In genomic region chr14:26881700-26882099, GRCm38 (mm10) we compare ENCODE assay signal across 29 mouse cellular contexts. TPM values are rescaled to one million over a fixed set of nuclear protein-coding genes. Genes with fewer than 3 reads are reported as not detected.
DNase-seq lines count a peak whose midpoint lies in the region; ATAC-seq lines count a peak whose summit lies in the region.
"Had no signal": no experiment of that assay in that cellular context is flagged by ENCODE, and none has a peak within 500 bp of the region (broad histone marks: within the 10 kb centered on the region; RNA-seq: fewer than 3 reads in every experiment).

No protein-coding gene starts in this region.

- H3K4me2 ChIP-seq in heart, embryonic 11.5 days, result no peak overlapping the region
- no peak overlapping the region for H3K4me2 ChIP-seq in kidney, embryonic 16.5 days (replicated peaks; ENCODE audit: low read depth, low read length)
- H3K4me2 ChIP-seq: embryonic facial prominence, embryonic 13.5 days; embryonic facial prominence, embryonic 15.5 days; forebrain, embryonic 12.5 days had no signal

- 77% methylated on average over 5 of the region's 5 CpGs for WGBS in heart, embryonic 11.5 days (ENCODE audit: insufficient replicate concordance)
- 92% methylated on average over 5 of the region's 5 CpGs for WGBS in kidney, embryonic 16.5 days

- H3K4me3 ChIP-seq in heart, embryonic 11.5 days (ENCODE audit: low read depth, low read length), result no peak overlapping the region
- H3K4me3 ChIP-seq in kidney, embryonic 16.5 days (ENCODE audit: low read length), result no peak overlapping the region
- H3K4me3 ChIP-seq: embryonic facial prominence, embryonic 13.5 days; embryonic facial prominence, embryonic 15.5 days; erythroblast, embryonic 14.5 days; forebrain, embryonic 10.5 days; forebrain, embryonic 12.5 days had no signal

- no peak overlapping the region for H3K9ac ChIP-seq in heart, embryonic 11.5 days (ENCODE audit: low read depth, low read length)
- no peak overlapping the region for H3K9ac ChIP-seq in kidney, embryonic 16.5 days (replicated peaks; ENCODE audit: low read length)
- H3K9ac ChIP-seq: embryonic facial prominence, embryonic 13.5 days; embryonic facial prominence, embryonic 15.5 days; forebrain, embryonic 12.5 days had no signal

- no peaks in the 10 kb centered on the region for H3K36me3 ChIP-seq in heart, embryonic 11.5 days (ENCODE audit: control insufficient read depth, insufficient read depth, low read length)
- H3K36me3 ChIP-seq in kidney, embryonic 16.5 days (ENCODE audit: insufficient read depth, low read length), result no peaks in the 10 kb centered on the region
- H3K36me3 ChIP-seq: embryonic facial prominence, embryonic 13.5 days; embryonic facial prominence, embryonic 15.5 days; forebrain, embryonic 10.5 days; forebrain, embryonic 12.5 days; G1E had no signal

- no peaks in the 10 kb centered on the region for H3K27me3 ChIP-seq in heart, embryonic 11.5 days (ENCODE audit: control insufficient read depth, insufficient read depth, low read length)
- no peaks in the 10 kb centered on the region for H3K27me3 ChIP-seq in kidney, embryonic 16.5 days (ENCODE audit: insufficient read depth, low read length)
- H3K27me3 ChIP-seq: CH12.LX; embryonic facial prominence, embryonic 13.5 days; embryonic facial prominence, embryonic 15.5 days; forebrain, embryonic 12.5 days had no signal

- DNase-seq in heart, adult 11 months, result peak; percentile 51
- no peak for DNase-seq in ovary, postnatal 14 days (ENCODE audit: low spot score)
- DNase-seq: adrenal gland, adult 2 months; adrenal gland, postnatal 10 days; adrenal gland, postnatal 25 days; B cell, adult 2 months; cerebellum, adult 11 months; cerebellum, adult 18-20 months; cerebellum, adult 8-10 months; cerebellum, adult 9-11 months; cerebellum, postnatal 14 days; cerebellum, postnatal 36 days; embryo, embryonic 11 days had no signal

- no peak overlapping the region for H3K27ac ChIP-seq in heart, embryonic 11.5 days (ENCODE audit: low read depth, low read length)
- no peak overlapping the region for H3K27ac ChIP-seq in kidney, embryonic 16.5 days (ENCODE audit: low read length)
- H3K27ac ChIP-seq: embryonic facial prominence, embryonic 13.5 days; embryonic facial prominence, embryonic 15.5 days; forebrain, embryonic 10.5 days; forebrain, embryonic 12.5 days had no signal

- no peaks in the 10 kb centered on the region for H3K4me1 ChIP-seq in heart, embryonic 11.5 days (ENCODE audit: control insufficient read depth, insufficient read depth, low read length)
- H3K4me1 ChIP-seq in kidney, embryonic 16.5 days (ENCODE audit: insufficient read depth, low read length), result no peaks in the 10 kb centered on the region
- H3K4me1 ChIP-seq: embryonic facial prominence, embryonic 13.5 days; embryonic facial prominence, embryonic 15.5 days; forebrain, embryonic 10.5 days; forebrain, embryonic 12.5 days had no signal

- ATAC-seq in heart, embryonic 11.5 days (replicated peaks; ENCODE audit: insufficient number of reproducible peaks, low FRiP score, low TSS enrichment), result no peak
- ATAC-seq in megakaryocyte-erythroid progenitor cell, adult 5-6 weeks (replicated peaks; ENCODE audit: low FRiP score, low TSS enrichment, poor library complexity, severe bottlenecking), result peak; percentile 88
- no peak for ATAC-seq in kidney, embryonic 16.5 days (ENCODE audit: low FRiP score, low TSS enrichment)
- ATAC-seq: CD4-positive, CD25-positive, alpha-beta regulatory T cell, adult 4 months; forebrain, embryonic 14.5 days; forebrain, embryonic 16.5 days had no signal

- H3K9me3 ChIP-seq in heart, embryonic 11.5 days (replicated peaks; ENCODE audit: control insufficient read depth, low read length), result no peaks in the 10 kb centered on the region
- no peaks in the 10 kb centered on the region for H3K9me3 ChIP-seq in kidney, embryonic 16.5 days (ENCODE audit: low read length)
- H3K9me3 ChIP-seq: embryonic facial prominence, embryonic 13.5 days; embryonic facial prominence, embryonic 15.5 days; forebrain, embryonic 10.5 days; forebrain, embryonic 12.5 days; G1E had no signal

RNA-seq across cellular contexts. Expression of gene Asb14, which starts 12.7 kb away (rescaled TPM):
- polyA plus RNA-seq in heart, embryonic 11.5 days (2014; fragmentation: Nextera tagmentation; extraction: Ambion mirVana), result 0.29 and 1.2 TPM in 2 replicates
- 0.85 TPM in 1 of 2 replicates, not detected in the other for total RNA-seq in megakaryocyte-erythroid progenitor cell, adult 5-6 weeks (2014; fragmentation: Nextera tagmentation)
- not detected in 2 replicates for total RNA-seq in megakaryocyte-erythroid progenitor cell, adult 5-6 weeks (2017)
- polyA plus RNA-seq in kidney, embryonic 16.5 days (2015; fragmentation: Nextera tagmentation; extraction: Ambion mirVana), result 0.14 TPM in 1 of 2 replicates, not detected in the other
- total RNA-seq: adrenal gland, adult 2 months; adrenal gland, postnatal 25 days; CH12.LX; common myeloid progenitor, adult 5-6 weeks had no signal
- polyA plus RNA-seq: adrenal gland, adult 2 months; brain, embryonic 14.5 days; embryonic facial prominence, embryonic 11.5 days; embryonic facial prominence, embryonic 13.5 days; erythroblast, embryonic 14.5 days; forebrain, embryonic 10.5 days; G1E had no signal
